Comparison of ENCODE assay signal across 10 mouse cellular contexts in the genomic region with DNA sequence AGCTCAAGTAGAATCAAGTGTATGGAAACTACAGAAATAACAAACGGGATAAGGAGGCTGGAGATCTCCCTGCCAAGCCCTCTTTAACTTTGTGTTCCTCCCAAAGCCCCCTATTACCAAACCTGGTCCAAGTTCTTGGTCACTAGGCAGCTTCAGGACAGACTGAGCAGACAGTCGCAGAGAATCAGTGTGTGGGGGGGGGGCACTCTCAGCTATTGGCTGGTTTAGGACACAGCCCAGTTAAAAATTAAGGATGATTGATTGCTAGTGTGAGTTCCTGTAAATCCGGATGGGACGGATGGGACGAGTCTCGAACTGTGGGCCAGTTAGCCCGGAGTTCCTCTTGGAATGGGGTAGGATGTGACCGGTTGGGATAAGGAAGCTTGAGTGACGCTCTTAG. TPM values are rescaled to one million over a fixed set of nuclear protein-coding genes. Genes with fewer than 3 reads are reported as not detected.
A peak's percentile ranks its signal among the peaks of the same experiment; 100 is the strongest.
DNase-seq lines count a peak whose midpoint lies in the region; ATAC-seq and TF ChIP-seq lines count a peak whose summit lies in the region.
"Had no signal": no experiment of that assay in that cellular context is flagged by ENCODE, and none has a peak within 500 bp of the region (broad histone marks: within the 10 kb centered on the region; RNA-seq: fewer than 3 reads in every experiment).

A gene (minus strand): TSS at position 204 of the 400 bp plus-strand sequence.

- peak within 1 kb of the TSS; percentile 88 for H3K27ac ChIP-seq in kidney, embryonic 15.5 days
- H3K27ac ChIP-seq in cortical plate, adult 2 months (ENCODE audit: insufficient read depth, low read length): no peak within 1 kb of the TSS
- H3K27ac ChIP-seq in heart, adult 2 months: peak within 1 kb of the TSS; percentile 80
- peak within 1 kb of the TSS; percentile 34 for H3K27ac ChIP-seq in neural tube, embryonic 12.5 days
- H3K27ac ChIP-seq: macrophage had no signal

- no peaks in the 10 kb centered on the region for H3K36me3 ChIP-seq in kidney, embryonic 15.5 days
- H3K36me3 ChIP-seq in heart, adult 2 months (ENCODE audit: control insufficient read depth, insufficient read depth, low read length): no peaks in the 10 kb centered on the region
- H3K36me3 ChIP-seq in neural tube, embryonic 12.5 days: no peaks in the 10 kb centered on the region
- H3K36me3 ChIP-seq: G1E had no signal

- ATAC-seq in kidney, embryonic 15.5 days (replicated peaks; ENCODE audit: low FRiP score): peak; percentile 59
- peak; percentile 57 for ATAC-seq in neural tube, embryonic 12.5 days (ENCODE audit: low FRiP score, low read depth)

- intact Hi-C loops in heart, adult 2 months (cut with DNase I): no loop called here

- no peaks in the 10 kb centered on the region for H3K9me3 ChIP-seq in kidney, embryonic 15.5 days (replicated peaks)
- H3K9me3 ChIP-seq in neural tube, embryonic 12.5 days: no peaks in the 10 kb centered on the region
- H3K9me3 ChIP-seq: G1E had no signal

- H3K79me2 ChIP-seq in heart, adult 2 months (replicated peaks; ENCODE audit: control insufficient read depth, insufficient read depth, low read length): no peaks in the 10 kb centered on the region

- H3K4me1 ChIP-seq in kidney, embryonic 15.5 days: peaks cover 22% of the 10 kb centered on the region
- no peaks in the 10 kb centered on the region for H3K4me1 ChIP-seq in cortical plate, adult 2 months (ENCODE audit: control insufficient read depth, insufficient read depth, low read length)
- peaks cover 5% of the 10 kb centered on the region for H3K4me1 ChIP-seq in heart, adult 2 months (ENCODE audit: control insufficient read depth, insufficient read depth, low read length)
- H3K4me1 ChIP-seq in neural tube, embryonic 12.5 days: peaks cover 6% of the 10 kb centered on the region

- peak within 1 kb of the TSS; percentile 32; the same call in 1 of the 2 replicates for H3K9ac ChIP-seq in kidney, embryonic 15.5 days
- peak within 1 kb of the TSS; percentile 15 for H3K9ac ChIP-seq in heart, adult 2 months (ENCODE audit: low read depth, low read length)
- H3K9ac ChIP-seq in neural tube, embryonic 12.5 days: peak within 1 kb of the TSS; percentile 48; the same call in 1 of the 2 replicates

- no peak for TF ChIP-seq POLR2A in cortical plate, adult 2 months (IDR thresholded peaks at IDR 0.05; ENCODE audit: extremely low read depth, insufficient read depth, low read length)
- no peak for TF ChIP-seq POLR2A in heart, adult 2 months (IDR thresholded peaks at IDR 0.05; ENCODE audit: insufficient read depth, low read depth, low read length)

- 37% methylated on average over 9 of the region's 9 CpGs for WGBS in kidney, embryonic 15.5 days
- 67% methylated on average over 9 of the region's 9 CpGs for WGBS in heart, adult 2 months
- WGBS in neural tube, embryonic 12.5 days: 56% methylated on average over 9 of the region's 9 CpGs

- H3K4me3 ChIP-seq in kidney, embryonic 15.5 days (replicated peaks): peak within 1 kb of the TSS; percentile 44
- 0 out of 2 replicates have a peak within 1 kb of the TSS, but pooled peaks have one; percentile 1 for H3K4me3 ChIP-seq in cortical plate, adult 2 months (ENCODE audit: insufficient read depth, low read length)
- H3K4me3 ChIP-seq in heart, adult 2 months: peak within 1 kb of the TSS; percentile 40
- peak within 1 kb of the TSS; percentile 28 for H3K4me3 ChIP-seq in neural tube, embryonic 12.5 days

- TF ChIP-seq CTCF in cortical plate, adult 2 months (IDR thresholded peaks at IDR 0.05; ENCODE audit: extremely low read depth, insufficient read depth, low read length): no peak
- TF ChIP-seq CTCF in heart, adult 2 months (IDR thresholded peaks at IDR 0.05): no peak

- no peaks in the 10 kb centered on the region for H3K27me3 ChIP-seq in kidney, embryonic 15.5 days
- no peaks in the 10 kb centered on the region for H3K27me3 ChIP-seq in heart, adult 2 months (ENCODE audit: control insufficient read depth, insufficient read depth, low read length)
- no peaks in the 10 kb centered on the region for H3K27me3 ChIP-seq in neural tube, embryonic 12.5 days (replicated peaks)

- no peak for TF ChIP-seq EP300 in heart, adult 2 months (IDR thresholded peaks at IDR 0.05; ENCODE audit: insufficient read depth, low read depth, low read length)

- no peak for DNase-seq in kidney, adult 8-10 months
- peak in 1 of 2 experiments; percentile 20 for DNase-seq in heart, adult 2 months
- peak; percentile 36 to 59 for DNase-seq in kidney, postnatal 4 days
- DNase-seq in layer of hippocampus, adult 9-11 months: no peak
- DNase-seq in frontal cortex, postnatal 36 days (ENCODE audit: low spot score in 2 of 2): no peak

- H3K4me2 ChIP-seq in kidney, embryonic 15.5 days: peak within 1 kb of the TSS; percentile 63
- peak within 1 kb of the TSS; percentile 59 for H3K4me2 ChIP-seq in neural tube, embryonic 12.5 days (replicated peaks)

RNA-seq across cellular contexts. Expression of the gene that starts here (rescaled TPM):
- polyA plus RNA-seq in kidney, embryonic 15.5 days (2015; fragmentation: Nextera tagmentation; extraction: Ambion mirVana): 86.7 and 109 TPM in 2 replicates
- polyA plus RNA-seq in cortical plate, adult 2 months (2012; rRNA removed): 11.2 and 13.6 TPM in 2 replicates
- 10 to 100 TPM; 79.7 to 81.5 TPM for total RNA-seq in heart, adult 2 months (2021)
- 268 and 301 TPM in 2 replicates for polyA plus RNA-seq in heart, adult 2 months (2012; rRNA removed)
- polyA plus RNA-seq in neural tube, embryonic 12.5 days (2016; fragmentation: Nextera tagmentation; extraction: Ambion mirVana): 33.8 and 34.5 TPM in 2 replicates
- total RNA-seq: G1E had no signal
- polyA plus RNA-seq: G1E had no signal

Comparison
In these comparisons a context has a peak if more than half of its experiments do, and no peak if none do; other contexts are left out.
1. DNase-seq: peak in kidney, postnatal 4 days (2 of 2); none in kidney, adult 8-10 months (0 of 2), layer of hippocampus, adult 9-11 months (single experiment) and frontal cortex, postnatal 36 days (0 of 2).
2. Peak in every context shown above with its lines, with median percentiles within 50 percentile points of each other: H3K4me3 ChIP-seq and H3K9ac ChIP-seq.